ENCODE assay signal across 8 mouse cellular contexts in genomic region chr11:67373333-67373732, GRCm38 (mm10). TPM values are rescaled to one million over a fixed set of nuclear protein-coding genes. Genes with fewer than 3 reads are reported as not detected.
DNase-seq lines count a peak whose midpoint lies in the region; TF ChIP-seq lines count a peak whose summit lies in the region.

No protein-coding gene starts in this region.

- H3K4me3 ChIP-seq in ES-Bruce4 (ENCODE audit: low read depth, low read length), result no peak overlapping the region
- H3K4me3 ChIP-seq in embryonic facial prominence, embryonic 10.5 days, result no peak overlapping the region

- TF ChIP-seq EP300 in ES-Bruce4 (IDR thresholded peaks at IDR 0.05; ENCODE audit: insufficient read depth, low read depth, low read length), result no peak

- H3K9ac ChIP-seq in ES-Bruce4 (ENCODE audit: low read depth, poor library complexity, severe bottlenecking), result no peak overlapping the region

- H3K9me3 ChIP-seq in ES-Bruce4 (replicated peaks; ENCODE audit: control insufficient read depth, insufficient read depth, low read length, poor library complexity, severe bottlenecking), result no peaks in the 10 kb centered on the region
- no peaks in the 10 kb centered on the region for H3K9me3 ChIP-seq in embryonic facial prominence, embryonic 10.5 days

- no peaks in the 10 kb centered on the region for H3K36me3 ChIP-seq in ES-Bruce4 (ENCODE audit: control insufficient read depth, insufficient read depth, low read length, poor library complexity, severe bottlenecking)
- H3K36me3 ChIP-seq in embryonic facial prominence, embryonic 10.5 days (replicated peaks), result no peaks in the 10 kb centered on the region

- H3K4me1 ChIP-seq in ES-Bruce4 (ENCODE audit: control insufficient read depth, insufficient read depth, low read length), result no peaks in the 10 kb centered on the region
- no peaks in the 10 kb centered on the region for H3K4me1 ChIP-seq in embryonic facial prominence, embryonic 10.5 days

- no peak overlapping the region for H3K27ac ChIP-seq in ES-Bruce4 (ENCODE audit: insufficient read depth, low read length)
- no peak overlapping the region for H3K27ac ChIP-seq in embryonic facial prominence, embryonic 10.5 days (replicated peaks)

- DNase-seq in left cerebral cortex, adult 11 months (ENCODE audit: low spot score), result peak; percentile 18
- no peak for DNase-seq in left cerebral cortex, adult 8-10 months (ENCODE audit: low spot score in 2 of 2)
- peak; percentile 22 for DNase-seq in adrenal gland, adult 8-10 months
- DNase-seq in embryonic facial prominence, embryonic 10.5 days (ENCODE audit: low spot score), result peak; percentile 19
- peak; percentile 20 to 41 for DNase-seq in layer of hippocampus, postnatal 10 days (ENCODE audit: low spot score in 2 of 2)
- peak; percentile 12 for DNase-seq in right cerebral cortex, postnatal 4 days
- no peak for DNase-seq in testis, postnatal 10 days (ENCODE audit: low spot score)

- H3K27me3 ChIP-seq in ES-Bruce4 (ENCODE audit: control insufficient read depth, insufficient read depth, low read length, poor library complexity, severe bottlenecking), result no peaks in the 10 kb centered on the region
- H3K27me3 ChIP-seq in embryonic facial prominence, embryonic 10.5 days (replicated peaks; ENCODE audit: low read depth, poor library complexity, severe bottlenecking), result peaks cover 9% of the 10 kb centered on the region

- WGBS in embryonic facial prominence, embryonic 10.5 days, result 60% methylated on average over 2 of the region's 2 CpGs

- TF ChIP-seq CTCF in ES-Bruce4 (IDR thresholded peaks at IDR 0.05; ENCODE audit: low read depth, low read length), result peak; percentile 56

- no peak for TF ChIP-seq POLR2A in ES-Bruce4 (IDR thresholded peaks at IDR 0.05; ENCODE audit: insufficient read depth, low read length)

RNA-seq across cellular contexts. Expression of gene Myh13, which starts 51.9 kb away (rescaled TPM):
- under 1 TPM; 0.07 to 0.27 (median 0.18) TPM for total RNA-seq in left cerebral cortex, adult 8-10 months (2022)
- 0.35 TPM in 1 of 2 replicates, not detected in the other for polyA plus RNA-seq in ES-Bruce4 (2011; ENCODE audit: insufficient read depth, insufficient read length, low read depth, missing spikeins)
- under 1 TPM in 1 of 4 experiments, not detected in 3; 0.03 TPM for total RNA-seq in adrenal gland, adult 8-10 months (2022)
- 0.05 TPM in 1 of 2 replicates, not detected in the other for polyA plus RNA-seq in embryonic facial prominence, embryonic 10.5 days (2016; fragmentation: Nextera tagmentation; extraction: Ambion mirVana)
- under 1 TPM; 0.27 to 0.32 TPM for total RNA-seq in layer of hippocampus, postnatal 10 days (2021)

Comparison
In these comparisons a context has a peak if more than half of its experiments do, and no peak if none do; other contexts are left out.
1. DNase-seq: peak in left cerebral cortex, adult 11 months (single experiment), adrenal gland, adult 8-10 months (single experiment), embryonic facial prominence, embryonic 10.5 days (single experiment), layer of hippocampus, postnatal 10 days (2 of 2) and right cerebral cortex, postnatal 4 days (single experiment); none in left cerebral cortex, adult 8-10 months (0 of 2) and testis, postnatal 10 days (single experiment).